Mouse (Mus musculus): ENCODE measurements around the gene Rps6. TPM values are rescaled to one million over a fixed set of nuclear protein-coding genes. Genes with fewer than 3 reads are reported as not detected.

Rps6 gene
- total RNA-seq (2014; rRNA removed) (1,164 and 1,444 TPM in 2 replicates), polyA plus RNA-seq (2015; fragmentation: Nextera tagmentation; extraction: Ambion mirVana) (342 and 386 TPM in 2 replicates)

GRCm38 (mm10) chr4:86857113-86858069 lies at the start of gene Rps6:
TSS of gene Rps6 (minus strand) at chr4:86857412.
- H3K27ac ChIP-seq (ENCODE audit: low read depth, low read length): peak within 1 kb of the TSS; percentile 86
- ATAC-seq: peak; percentile 98
- TF ChIP-seq CTCF (IDR thresholded peaks at IDR 0.05; ENCODE audit: low read depth): 0 out of 2 replicates have a peak, but pooled peaks have one; percentile 13
- H3K4me3 ChIP-seq (ENCODE audit: low read depth, low read length): peak within 1 kb of the TSS; percentile 76
- peaks cover 13% of the 10 kb centered on the region; the same call in 1 of the 2 replicates for H3K4me1 ChIP-seq (ENCODE audit: insufficient read depth)
- H3K9ac ChIP-seq: peak within 1 kb of the TSS; percentile 95
- DNase-seq: peak; percentile 99
- H3K27me3 ChIP-seq (ENCODE audit: insufficient read depth, low read length): no peaks in the 10 kb centered on the region
- no peaks in the 10 kb centered on the region for H3K9me3 ChIP-seq (ENCODE audit: low read length)
- peak within 1 kb of the TSS; percentile 67 for H3K4me2 ChIP-seq (ENCODE audit: low read depth)
- 1% methylated on average over 64 of the region's 68 CpGs for WGBS
- H3K36me3 ChIP-seq (ENCODE audit: insufficient read depth): peaks cover 25% of the 10 kb centered on the region

- TF ChIP-seq CTCF (IDR thresholded peaks at IDR 0.05; ENCODE audit: low read depth): no peak
- Histone ChIP-seq H3K4me3 (ENCODE audit: low read depth, low read length) (no peak overlapping the region), H3K4me1 (ENCODE audit: insufficient read depth) (no peaks in the 10 kb centered on the region), H3K27me3 (ENCODE audit: insufficient read depth, low read length) (no peaks in the 10 kb centered on the region), H3K9me3 (ENCODE audit: low read length) (no peaks in the 10 kb centered on the region), H3K27ac (ENCODE audit: low read depth, low read length) (no peak overlapping the region), H3K4me2 (ENCODE audit: low read depth) (no peak overlapping the region), H3K9ac (no peak overlapping the region), H3K36me3 (ENCODE audit: insufficient read depth) (no peaks in the 10 kb centered on the region)
- WGBS: 94% methylated on average over 1 of the region's 1 CpGs
- DNase-seq: no peak
- ATAC-seq: no peak
These were observed 48.7 kb upstream of the Rps6 start for GRCm38 (mm10) chr4:86905869-86906268.

- no peaks in the 10 kb centered on the region for H3K27me3 ChIP-seq (ENCODE audit: insufficient read depth, low read length)
- WGBS: 43% methylated on average over 3 of the region's 3 CpGs
- H3K9ac ChIP-seq: no peak overlapping the region
- H3K36me3 ChIP-seq (ENCODE audit: insufficient read depth): no peaks in the 10 kb centered on the region
- ATAC-seq (no peak), DNase-seq (no peak)
- no peak overlapping the region for H3K27ac ChIP-seq (ENCODE audit: low read depth, low read length)
- H3K9me3 ChIP-seq (ENCODE audit: low read length): no peaks in the 10 kb centered on the region
- H3K4me1 ChIP-seq (ENCODE audit: insufficient read depth): no peaks in the 10 kb centered on the region
- peak; percentile 35; the same call in 1 of the 2 replicates for TF ChIP-seq CTCF (IDR thresholded peaks at IDR 0.05; ENCODE audit: low read depth)
- no peak overlapping the region for H3K4me3 ChIP-seq (ENCODE audit: low read depth, low read length)
- no peak overlapping the region for H3K4me2 ChIP-seq (ENCODE audit: low read depth)
These were observed 47.8 kb upstream of the Rps6 start for GRCm38 (mm10) chr4:86904969-86905368.

- no peak for TF ChIP-seq CTCF (IDR thresholded peaks at IDR 0.05; ENCODE audit: low read depth)
- Histone ChIP-seq H3K4me3 (ENCODE audit: low read depth, low read length) (no peak overlapping the region), H3K27ac (ENCODE audit: low read depth, low read length) (no peak overlapping the region), H3K27me3 (ENCODE audit: insufficient read depth, low read length) (no peaks in the 10 kb centered on the region), H3K9me3 (ENCODE audit: low read length) (no peaks in the 10 kb centered on the region), H3K36me3 (ENCODE audit: insufficient read depth) (no peaks in the 10 kb centered on the region), H3K4me1 (ENCODE audit: insufficient read depth) (no peaks in the 10 kb centered on the region), H3K4me2 (ENCODE audit: low read depth) (no peak overlapping the region), H3K9ac (no peak overlapping the region)
- WGBS: 70% methylated on average over 6 of the region's 6 CpGs
- ATAC-seq (no peak), DNase-seq (no peak)
These were observed 45.1 kb upstream of the Rps6 start for GRCm38 (mm10) chr4:86902351-86902750.

- H3K4me3 ChIP-seq (ENCODE audit: low read depth, low read length): no peak overlapping the region
- H3K27me3 ChIP-seq (ENCODE audit: insufficient read depth, low read length): no peaks in the 10 kb centered on the region
- DNase-seq (no peak), ATAC-seq (no peak)
- H3K9ac ChIP-seq: no peak overlapping the region
- no peaks in the 10 kb centered on the region for H3K9me3 ChIP-seq (ENCODE audit: low read length)
- no peak overlapping the region for H3K4me2 ChIP-seq (ENCODE audit: low read depth)
- WGBS: 76% methylated on average over 14 of the region's 14 CpGs
- no peaks in the 10 kb centered on the region for H3K4me1 ChIP-seq (ENCODE audit: insufficient read depth)
- no peaks in the 10 kb centered on the region for H3K36me3 ChIP-seq (ENCODE audit: insufficient read depth)
- TF ChIP-seq CTCF (IDR thresholded peaks at IDR 0.05; ENCODE audit: low read depth): no peak
- H3K27ac ChIP-seq (ENCODE audit: low read depth, low read length): no peak overlapping the region
These were observed 41.7 kb upstream of the Rps6 start for GRCm38 (mm10) chr4:86898791-86899474.

GRCm38 (mm10) chr4:86897411-86897810 lies 40.2 kb upstream of the Rps6 start:
- ATAC-seq (no peak), DNase-seq (no peak)
- no peak overlapping the region for H3K9ac ChIP-seq
- no peaks in the 10 kb centered on the region for H3K9me3 ChIP-seq (ENCODE audit: low read length)
- H3K4me2 ChIP-seq (ENCODE audit: low read depth): no peak overlapping the region
- no peaks in the 10 kb centered on the region for H3K27me3 ChIP-seq (ENCODE audit: insufficient read depth, low read length)
- no peaks in the 10 kb centered on the region for H3K4me1 ChIP-seq (ENCODE audit: insufficient read depth)
- 83% methylated on average over 7 of the region's 7 CpGs for WGBS
- H3K4me3 ChIP-seq (ENCODE audit: low read depth, low read length): no peak overlapping the region
- no peak overlapping the region for H3K27ac ChIP-seq (ENCODE audit: low read depth, low read length)
- H3K36me3 ChIP-seq (ENCODE audit: insufficient read depth): no peaks in the 10 kb centered on the region
- TF ChIP-seq CTCF (IDR thresholded peaks at IDR 0.05; ENCODE audit: low read depth): no peak

- TF ChIP-seq CTCF (IDR thresholded peaks at IDR 0.05; ENCODE audit: low read depth): peak; percentile 18; the same call in 1 of the 2 replicates
- WGBS: 68% methylated on average over 5 of the region's 5 CpGs
- DNase-seq: no peak
These were observed 30.7 kb upstream of the Rps6 start for GRCm38 (mm10) chr4:86887879-86888278.

More at GRCm38 (mm10) chr4:86887879-86888278, 30.7 kb upstream of the Rps6 start:
- H3K9ac ChIP-seq: no peak overlapping the region
- ATAC-seq: no peak
- no peak overlapping the region for H3K27ac ChIP-seq (ENCODE audit: low read depth, low read length)
- no peaks in the 10 kb centered on the region for H3K9me3 ChIP-seq (ENCODE audit: low read length)
- no peak overlapping the region for H3K4me3 ChIP-seq (ENCODE audit: low read depth, low read length)
- H3K27me3 ChIP-seq (ENCODE audit: insufficient read depth, low read length): no peaks in the 10 kb centered on the region
- H3K36me3 ChIP-seq (ENCODE audit: insufficient read depth): no peaks in the 10 kb centered on the region
- no peaks in the 10 kb centered on the region for H3K4me1 ChIP-seq (ENCODE audit: insufficient read depth)
- H3K4me2 ChIP-seq (ENCODE audit: low read depth): no peak overlapping the region

Measured in forebrain, postnatal 0 days (tissue).